Mouse (Mus musculus) cerebellum, adult 9-10 months (tissue): ENCODE data around the gene C1qtnf1.
A peak's percentile ranks its signal among the peaks of the same experiment; 100 is the strongest.

Experiments
- DNase-seq: peaks from one replicate; pipeline ENCODE4 v3.0.0; 2022

Gene C1qtnf1

GRCm38 (mm10) chr11:118411271-118411670, 16.7 kb upstream of the C1qtnf1 start:
- no peak for DNase-seq

GRCm38 (mm10) chr11:118412601-118413000, 15.4 kb upstream of the C1qtnf1 start:
- DNase-seq = no peak

GRCm38 (mm10) chr11:118413055-118413454, 14.9 kb upstream of the C1qtnf1 start:
- DNase-seq = peak; percentile 65

- no peak for DNase-seq
Measured at GRCm38 (mm10) chr11:118414270-118414669, 13.7 kb upstream of the C1qtnf1 start.

- no peak for DNase-seq
Measured at GRCm38 (mm10) chr11:118415630-118416029, 12.4 kb upstream of the C1qtnf1 start.

- no peak for DNase-seq
Measured at GRCm38 (mm10) chr11:118416046-118416445, 12.0 kb upstream of the C1qtnf1 start.

GRCm38 (mm10) chr11:118417496-118417895, 10.5 kb upstream of the C1qtnf1 start:
- DNase-seq = peak; percentile 46

- DNase-seq = no peak
Measured at GRCm38 (mm10) chr11:118418442-118418833, 9.6 kb upstream of the C1qtnf1 start.

- peak; percentile 99 for DNase-seq
Measured at GRCm38 (mm10) chr11:118418834-118419504, 9.0 kb upstream of the C1qtnf1 start, which contains the start of gene Cant1. Cant1 (minus strand) TSS chr11:118419086.

- DNase-seq = no peak
Measured at GRCm38 (mm10) chr11:118420261-118420660, 7.7 kb upstream of the C1qtnf1 start.

- peak; percentile 85 for DNase-seq
Measured at GRCm38 (mm10) chr11:118423266-118423971, 4.6 kb upstream of the C1qtnf1 start.

GRCm38 (mm10) chr11:118424621-118425335, 3.2 kb upstream of the C1qtnf1 start:
- no peak for DNase-seq

GRCm38 (mm10) chr11:118426765-118427164, 1.2 kb upstream of the C1qtnf1 start:
- no peak for DNase-seq

- no peak for DNase-seq
Measured at GRCm38 (mm10) chr11:118427266-118427779, 680 bp upstream of the C1qtnf1 start.

GRCm38 (mm10) chr11:118428460-118428868, 461 bp downstream of the C1qtnf1 start:
- DNase-seq = no peak

GRCm38 (mm10) chr11:118428944-118429709, 1.1 kb downstream of the C1qtnf1 start:
- DNase-seq = no peak

- no peak for DNase-seq
Measured at GRCm38 (mm10) chr11:118430291-118430885, 2.4 kb downstream of the C1qtnf1 start.

GRCm38 (mm10) chr11:118431100-118431948, 3.3 kb downstream of the C1qtnf1 start:
- DNase-seq = no peak

GRCm38 (mm10) chr11:118433398-118433868, 5.4 kb downstream of the C1qtnf1 start:
- no peak for DNase-seq

GRCm38 (mm10) chr11:118434093-118434492, 6.1 kb downstream of the C1qtnf1 start:
- DNase-seq = no peak

GRCm38 (mm10) chr11:118436471-118436935, 8.5 kb downstream of the C1qtnf1 start:
- DNase-seq = peak; percentile 84
